Mouse (Mus musculus) hindbrain, embryonic 10.5 days (tissue): ENCODE measurements around the gene Olfr984. TPM values are rescaled to one million over a fixed set of nuclear protein-coding genes. Genes with fewer than 3 reads are reported as not detected.

Experiments
- polyA plus RNA-seq: library from polyadenylated mRNA; unstranded; fragments of >200 nt; fragmentation: Nextera tagmentation; extraction: Ambion mirVana; gene quantifications from 2 replicates; pipeline ENCODE4 v1.2.1, GENCODE M21; 2016

Gene Olfr984
- polyA plus RNA-seq, 1 experiment from 2014 or later, result not detected

Other genes with a start within 250 kb of the Olfr984 start
- not detected in 2 replicates for gene Olfr972, start 247.8 kb downstream of the Olfr984 start, polyA plus RNA-seq
- gene Olfr229, start 206.9 kb downstream of the Olfr984 start, polyA plus RNA-seq, result not detected in 2 replicates
- not detected in 2 replicates for gene Olfr974, start 176.7 kb downstream of the Olfr984 start, polyA plus RNA-seq
- not detected in 2 replicates for gene Olfr975, start 162.2 kb downstream of the Olfr984 start, polyA plus RNA-seq
- gene Olfr976, start 153.1 kb downstream of the Olfr984 start, polyA plus RNA-seq, result not detected in 2 replicates
- not detected in 2 replicates for gene Olfr978, start 122.1 kb downstream of the Olfr984 start, polyA plus RNA-seq
- not detected in 2 replicates for gene Olfr979, start 110.7 kb downstream of the Olfr984 start, polyA plus RNA-seq
- not detected in 2 replicates for gene Olfr980, start 104.6 kb downstream of the Olfr984 start, polyA plus RNA-seq
- gene Olfr981, start 92.7 kb downstream of the Olfr984 start, polyA plus RNA-seq, result not detected in 2 replicates
- gene Olfr982, start 40.4 kb downstream of the Olfr984 start, polyA plus RNA-seq, result not detected in 2 replicates
- not detected in 2 replicates for gene Olfr983, start 20.6 kb downstream of the Olfr984 start, polyA plus RNA-seq
- gene Olfr985, start 16.0 kb upstream of the Olfr984 start, polyA plus RNA-seq, result not detected in 2 replicates
- gene Tmem225, start 33.9 kb upstream of the Olfr984 start, polyA plus RNA-seq, result not detected in 2 replicates
- not detected in 2 replicates for gene Olfr986, start 66.7 kb upstream of the Olfr984 start, polyA plus RNA-seq
- gene Zfp202, start 78.1 kb upstream of the Olfr984 start, polyA plus RNA-seq, result 6.8 and 7.5 TPM in 2 replicates
- 5.3 and 12.8 TPM in 2 replicates for gene Scn3b, start 155.0 kb upstream of the Olfr984 start, polyA plus RNA-seq